Mouse (Mus musculus): ENCODE measurements around the gene Slit3. TPM values are rescaled to one million over a fixed set of nuclear protein-coding genes. Genes with fewer than 3 reads are reported as not detected.

Gene Slit3
- polyA plus RNA-seq, 1 experiment from 2014 or later: 11.1 TPM

- ATAC-seq (ENCODE audit: low FRiP score): no peak
- Histone ChIP-seq H3K4me3 (ENCODE audit: low read depth, low read length) (no peak overlapping the region), H3K4me2 (no peak overlapping the region), H3K9ac (ENCODE audit: low read length) (no peak overlapping the region), H3K4me1 (ENCODE audit: control insufficient read depth, insufficient read depth, low read length) (no peaks in the 10 kb centered on the region), H3K27ac (ENCODE audit: low read depth, low read length) (no peak overlapping the region), H3K36me3 (ENCODE audit: control insufficient read depth, insufficient read depth, low read length) (no peaks in the 10 kb centered on the region), H3K9me3 (ENCODE audit: control insufficient read depth, low read length) (no peaks in the 10 kb centered on the region), H3K27me3 (ENCODE audit: control insufficient read depth, insufficient read depth, low read length) (no peaks in the 10 kb centered on the region)
- WGBS: 87% methylated on average over 3 of the region's 3 CpGs
- no peak for DNase-seq (ENCODE audit: low spot score, missing footprints)
Observed at GRCm38 (mm10) chr11:35264749-35265148, 143.7 kb downstream of the Slit3 start.

GRCm38 (mm10) chr11:35270396-35270795 lies 149.4 kb downstream of the Slit3 start:
- no peak overlapping the region for H3K9ac ChIP-seq (ENCODE audit: low read length)
- no peak overlapping the region for H3K4me3 ChIP-seq (ENCODE audit: low read depth, low read length)
- no peak overlapping the region for H3K4me2 ChIP-seq
- H3K4me1 ChIP-seq (ENCODE audit: control insufficient read depth, insufficient read depth, low read length): no peaks in the 10 kb centered on the region
- DNase-seq (ENCODE audit: low spot score, missing footprints) (no peak), ATAC-seq (ENCODE audit: low FRiP score) (no peak)
- no peak overlapping the region for H3K27ac ChIP-seq (ENCODE audit: low read depth, low read length)
- 86% methylated on average over 9 of the region's 9 CpGs for WGBS
- no peaks in the 10 kb centered on the region for H3K36me3 ChIP-seq (ENCODE audit: control insufficient read depth, insufficient read depth, low read length)
- H3K27me3 ChIP-seq (ENCODE audit: control insufficient read depth, insufficient read depth, low read length): no peaks in the 10 kb centered on the region
- H3K9me3 ChIP-seq (ENCODE audit: control insufficient read depth, low read length): no peaks in the 10 kb centered on the region

- Histone ChIP-seq H3K4me2 (no peak overlapping the region), H3K27me3 (ENCODE audit: control insufficient read depth, insufficient read depth, low read length) (no peaks in the 10 kb centered on the region), H3K4me3 (ENCODE audit: low read depth, low read length) (no peak overlapping the region), H3K4me1 (ENCODE audit: control insufficient read depth, insufficient read depth, low read length) (no peaks in the 10 kb centered on the region), H3K9me3 (ENCODE audit: control insufficient read depth, low read length) (no peaks in the 10 kb centered on the region), H3K27ac (ENCODE audit: low read depth, low read length) (no peak overlapping the region), H3K9ac (ENCODE audit: low read length) (no peak overlapping the region), H3K36me3 (ENCODE audit: control insufficient read depth, insufficient read depth, low read length) (no peaks in the 10 kb centered on the region)
- 70% methylated on average over 10 of the region's 10 CpGs for WGBS
- DNase-seq (ENCODE audit: low spot score, missing footprints) (no peak), ATAC-seq (ENCODE audit: low FRiP score) (no peak)
Observed at GRCm38 (mm10) chr11:35273416-35273815, 152.4 kb downstream of the Slit3 start.

- no peaks in the 10 kb centered on the region for H3K9me3 ChIP-seq (ENCODE audit: control insufficient read depth, low read length)
- 91% methylated on average over 3 of the region's 3 CpGs for WGBS
- no peak overlapping the region for H3K9ac ChIP-seq (ENCODE audit: low read length)
- H3K27me3 ChIP-seq (ENCODE audit: control insufficient read depth, insufficient read depth, low read length): no peaks in the 10 kb centered on the region
- DNase-seq (ENCODE audit: low spot score, missing footprints) (no peak), ATAC-seq (ENCODE audit: low FRiP score) (no peak)
- no peak overlapping the region for H3K4me3 ChIP-seq (ENCODE audit: low read depth, low read length)
- no peak overlapping the region for H3K4me2 ChIP-seq
- H3K27ac ChIP-seq (ENCODE audit: low read depth, low read length): no peak overlapping the region
- H3K4me1 ChIP-seq (ENCODE audit: control insufficient read depth, insufficient read depth, low read length): no peaks in the 10 kb centered on the region
- no peaks in the 10 kb centered on the region for H3K36me3 ChIP-seq (ENCODE audit: control insufficient read depth, insufficient read depth, low read length)
Observed at GRCm38 (mm10) chr11:35274036-35274435, 153.0 kb downstream of the Slit3 start.

- WGBS: 86% methylated on average over 7 of the region's 7 CpGs
- DNase-seq (ENCODE audit: low spot score, missing footprints): no peak
- H3K27me3 ChIP-seq (ENCODE audit: control insufficient read depth, insufficient read depth, low read length): no peaks in the 10 kb centered on the region
Observed at GRCm38 (mm10) chr11:35275300-35275699, 154.3 kb downstream of the Slit3 start.

GRCm38 (mm10) chr11:35276001-35276400 lies 155.0 kb downstream of the Slit3 start:
- no peak for ATAC-seq (ENCODE audit: low FRiP score)
- Histone ChIP-seq H3K9me3 (ENCODE audit: control insufficient read depth, low read length) (no peaks in the 10 kb centered on the region), H3K27me3 (ENCODE audit: control insufficient read depth, insufficient read depth, low read length) (no peaks in the 10 kb centered on the region), H3K36me3 (ENCODE audit: control insufficient read depth, insufficient read depth, low read length) (no peaks in the 10 kb centered on the region), H3K4me1 (ENCODE audit: control insufficient read depth, insufficient read depth, low read length) (no peaks in the 10 kb centered on the region), H3K4me2 (no peak overlapping the region), H3K9ac (ENCODE audit: low read length) (no peak overlapping the region), H3K4me3 (ENCODE audit: low read depth, low read length) (no peak overlapping the region), H3K27ac (ENCODE audit: low read depth, low read length) (no peak overlapping the region)
- DNase-seq (ENCODE audit: low spot score, missing footprints): peak; percentile 64
- WGBS: 94% methylated on average over 11 of the region's 11 CpGs

More at GRCm38 (mm10) chr11:35275300-35275699, 154.3 kb downstream of the Slit3 start:
- H3K4me1 ChIP-seq (ENCODE audit: control insufficient read depth, insufficient read depth, low read length): no peaks in the 10 kb centered on the region
- no peaks in the 10 kb centered on the region for H3K9me3 ChIP-seq (ENCODE audit: control insufficient read depth, low read length)
- no peak overlapping the region for H3K4me3 ChIP-seq (ENCODE audit: low read depth, low read length)
- ATAC-seq (ENCODE audit: low FRiP score): no peak
- no peak overlapping the region for H3K4me2 ChIP-seq
- H3K27ac ChIP-seq (ENCODE audit: low read depth, low read length): no peak overlapping the region
- no peak overlapping the region for H3K9ac ChIP-seq (ENCODE audit: low read length)
- H3K36me3 ChIP-seq (ENCODE audit: control insufficient read depth, insufficient read depth, low read length): no peaks in the 10 kb centered on the region

- H3K9ac ChIP-seq (ENCODE audit: low read length): no peak overlapping the region
- ATAC-seq (ENCODE audit: low FRiP score): no peak
- DNase-seq (ENCODE audit: low spot score, missing footprints): no peak
- H3K27me3 ChIP-seq (ENCODE audit: control insufficient read depth, insufficient read depth, low read length): 0 out of 2 replicates have a peak, but pooled peaks cover 3% of the 10 kb centered on the region
- peaks cover 2% of the 10 kb centered on the region for H3K4me1 ChIP-seq (ENCODE audit: control insufficient read depth, insufficient read depth, low read length)
- H3K36me3 ChIP-seq (ENCODE audit: control insufficient read depth, insufficient read depth, low read length): no peaks in the 10 kb centered on the region
- no peak overlapping the region for H3K27ac ChIP-seq (ENCODE audit: low read depth, low read length)
- no peak overlapping the region for H3K4me3 ChIP-seq (ENCODE audit: low read depth, low read length)
- H3K9me3 ChIP-seq (ENCODE audit: control insufficient read depth, low read length): no peaks in the 10 kb centered on the region
- H3K4me2 ChIP-seq: no peak overlapping the region
- WGBS: 85% methylated on average over 16 of the region's 16 CpGs
Observed at GRCm38 (mm10) chr11:35278128-35278769, 157.2 kb downstream of the Slit3 start.

GRCm38 (mm10) chr11:35280826-35281225 lies 159.8 kb downstream of the Slit3 start:
- DNase-seq (ENCODE audit: low spot score, missing footprints) (no peak), ATAC-seq (ENCODE audit: low FRiP score) (no peak)
- Histone ChIP-seq H3K27ac (ENCODE audit: low read depth, low read length) (no peak overlapping the region), H3K4me1 (ENCODE audit: control insufficient read depth, insufficient read depth, low read length) (peaks cover 10% of the 10 kb centered on the region), H3K9me3 (ENCODE audit: control insufficient read depth, low read length) (no peaks in the 10 kb centered on the region), H3K4me3 (ENCODE audit: low read depth, low read length) (no peak overlapping the region), H3K9ac (ENCODE audit: low read length) (no peak overlapping the region), H3K27me3 (ENCODE audit: control insufficient read depth, insufficient read depth, low read length) (0 out of 2 replicates have a peak, but pooled peaks cover 3% of the 10 kb centered on the region), H3K36me3 (ENCODE audit: control insufficient read depth, insufficient read depth, low read length) (no peaks in the 10 kb centered on the region), H3K4me2 (no peak overlapping the region)
- WGBS: 69% methylated on average over 6 of the region's 6 CpGs

- WGBS: 74% methylated on average over 5 of the region's 5 CpGs
- no peak overlapping the region for H3K27ac ChIP-seq (ENCODE audit: low read depth, low read length)
- ATAC-seq (ENCODE audit: low FRiP score) (no peak), DNase-seq (ENCODE audit: low spot score, missing footprints) (no peak)
- no peak overlapping the region for H3K4me2 ChIP-seq
- 0 out of 2 replicates have a peak, but pooled peaks cover 3% of the 10 kb centered on the region for H3K27me3 ChIP-seq (ENCODE audit: control insufficient read depth, insufficient read depth, low read length)
- no peak overlapping the region for H3K9ac ChIP-seq (ENCODE audit: low read length)
- no peaks in the 10 kb centered on the region for H3K9me3 ChIP-seq (ENCODE audit: control insufficient read depth, low read length)
- H3K36me3 ChIP-seq (ENCODE audit: control insufficient read depth, insufficient read depth, low read length): no peaks in the 10 kb centered on the region
- peaks cover 10% of the 10 kb centered on the region for H3K4me1 ChIP-seq (ENCODE audit: control insufficient read depth, insufficient read depth, low read length)
- no peak overlapping the region for H3K4me3 ChIP-seq (ENCODE audit: low read depth, low read length)
Observed at GRCm38 (mm10) chr11:35282001-35282632, 161.1 kb downstream of the Slit3 start.

Data from midbrain, embryonic 11.5 days (tissue).